Mouse (Mus musculus): ENCODE results near the gene Trex1.

The Trex1 gene

GRCm38 (mm10) chr9:109051651-109052489 lies 7.7 kb downstream of the Trex1 start:
- no peak for DNase-seq (ENCODE audit: low spot score)

GRCm38 (mm10) chr9:109051011-109051501 lies 8.5 kb downstream of the Trex1 start:
- DNase-seq (ENCODE audit: low spot score), result no peak

DNA sequence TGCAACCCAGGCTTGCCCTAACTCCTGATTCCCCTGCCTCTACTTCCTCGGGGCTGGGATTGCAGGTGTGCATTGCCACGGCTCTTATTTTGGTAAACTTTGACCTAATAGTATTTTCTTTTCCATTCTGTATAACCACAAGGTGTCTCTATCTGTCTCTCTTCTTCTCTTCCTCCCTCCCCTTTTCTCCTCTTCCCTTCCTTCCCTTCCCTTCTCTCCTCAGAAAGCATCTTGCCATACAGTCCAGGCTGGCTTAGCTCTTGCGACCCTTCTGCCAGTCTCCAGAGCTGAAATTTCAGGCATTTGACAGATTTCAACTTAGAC lies 8.9 kb downstream of the Trex1 start:
- no peak for DNase-seq (ENCODE audit: low spot score)

- DNase-seq (ENCODE audit: low spot score), result no peak
Observed at GRCm38 (mm10) chr9:109049996-109050673, 9.4 kb downstream of the Trex1 start.

DNA sequence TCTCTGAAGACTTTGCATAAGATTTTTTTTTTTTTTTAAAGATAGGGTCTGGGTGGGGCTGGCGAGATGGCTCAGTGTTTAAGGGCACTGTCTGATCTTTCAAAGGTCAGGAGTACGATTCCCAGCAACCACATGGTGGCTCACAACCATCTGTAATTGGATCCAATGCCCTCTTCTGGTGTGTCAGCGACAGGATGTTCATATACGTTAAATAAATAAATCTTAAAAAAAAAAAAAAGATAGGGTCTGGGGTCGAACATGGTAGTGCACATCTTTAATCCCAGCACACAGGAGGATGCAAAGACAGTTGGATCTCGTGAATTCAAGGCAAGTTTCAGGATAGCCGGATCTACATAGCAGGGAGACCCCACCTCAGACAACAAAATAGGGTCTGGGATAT lies 10.2 kb downstream of the Trex1 start:
- no peak for DNase-seq (ENCODE audit: low spot score)

GRCm38 (mm10) chr9:109046306-109046705 lies 13.2 kb downstream of the Trex1 start:
- peak; percentile 47 for DNase-seq (ENCODE audit: low spot score)

DNA sequence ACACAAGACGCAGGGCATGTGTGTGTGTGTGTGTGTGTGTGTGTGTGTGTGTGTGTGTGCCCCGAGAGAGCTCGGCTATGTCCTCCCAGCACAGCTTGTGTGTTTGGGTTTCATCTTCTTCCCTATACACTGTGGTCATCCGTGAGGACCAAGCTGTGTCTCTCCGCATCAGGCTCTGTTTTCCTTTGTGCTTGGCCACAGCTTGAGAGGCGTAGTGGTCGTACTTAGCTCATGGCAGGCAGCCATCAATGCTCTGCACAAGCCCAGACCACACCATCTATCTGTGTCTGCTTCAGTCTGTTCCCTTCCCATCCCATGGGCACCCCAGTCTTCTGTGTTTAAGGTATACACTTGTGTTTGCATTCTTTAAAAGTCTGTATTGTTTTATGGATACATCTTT lies 18.2 kb downstream of the Trex1 start:
- no peak for DNase-seq (ENCODE audit: low spot score)

DNA sequence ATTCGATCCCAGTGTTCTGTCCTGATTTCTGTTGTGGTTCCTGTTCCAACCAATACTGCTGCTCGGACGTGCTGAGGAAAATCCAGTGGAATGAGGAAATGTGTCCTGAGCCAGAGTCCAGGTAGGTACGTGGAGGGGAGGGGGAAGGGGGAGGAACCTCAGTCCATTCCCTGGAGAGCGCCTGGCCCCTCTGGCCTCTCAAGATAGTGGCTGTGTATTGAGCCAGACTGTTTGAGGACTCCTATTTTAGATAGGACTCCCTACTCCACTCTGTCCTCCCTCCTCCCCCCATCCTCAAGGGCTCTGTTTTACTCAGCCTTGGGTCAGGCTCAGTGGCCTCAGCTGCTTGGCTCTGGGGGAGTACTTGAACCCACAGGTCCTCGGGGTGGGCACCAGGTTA lies 18.6 kb downstream of the Trex1 start:
- DNase-seq (ENCODE audit: low spot score), result no peak

GRCm38 (mm10) chr9:109040216-109040615 lies 19.3 kb downstream of the Trex1 start:
- no peak for DNase-seq (ENCODE audit: low spot score)

DNA sequence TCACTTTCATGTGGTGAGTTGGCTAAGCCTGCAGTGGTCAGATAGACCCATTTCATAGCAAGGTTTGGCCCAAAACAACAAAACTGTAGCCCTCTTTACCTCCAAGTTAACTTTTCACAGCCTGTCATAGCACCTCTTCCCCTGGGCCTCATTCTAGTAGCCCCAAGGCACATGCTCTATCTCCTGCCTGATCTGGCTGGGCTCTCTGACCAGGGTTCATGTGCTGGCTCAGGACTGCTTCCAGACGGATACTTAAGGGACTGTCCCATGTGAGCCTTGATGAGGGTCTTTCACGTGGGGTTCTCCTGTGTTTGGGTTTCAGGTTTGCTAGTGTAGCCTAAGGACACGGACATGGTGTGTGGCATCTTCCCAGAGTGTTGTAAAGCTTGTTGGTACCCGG lies 19.9 kb downstream of the Trex1 start:
- DNase-seq (ENCODE audit: low spot score), result no peak

GRCm38 (mm10) chr9:109038901-109039364 lies 20.6 kb downstream of the Trex1 start:
- peak; percentile 51 for DNase-seq (ENCODE audit: low spot score)

GRCm38 (mm10) chr9:109038086-109038895 lies 21.2 kb downstream of the Trex1 start, which contains the start of gene Shisa5:
Shisa5 (plus strand) TSS chr9:109038565.
- peak; percentile 84 for DNase-seq (ENCODE audit: low spot score)

GRCm38 (mm10) chr9:109032435-109032834 lies 27.1 kb downstream of the Trex1 start:
- DNase-seq (ENCODE audit: low spot score), result no peak

DNA sequence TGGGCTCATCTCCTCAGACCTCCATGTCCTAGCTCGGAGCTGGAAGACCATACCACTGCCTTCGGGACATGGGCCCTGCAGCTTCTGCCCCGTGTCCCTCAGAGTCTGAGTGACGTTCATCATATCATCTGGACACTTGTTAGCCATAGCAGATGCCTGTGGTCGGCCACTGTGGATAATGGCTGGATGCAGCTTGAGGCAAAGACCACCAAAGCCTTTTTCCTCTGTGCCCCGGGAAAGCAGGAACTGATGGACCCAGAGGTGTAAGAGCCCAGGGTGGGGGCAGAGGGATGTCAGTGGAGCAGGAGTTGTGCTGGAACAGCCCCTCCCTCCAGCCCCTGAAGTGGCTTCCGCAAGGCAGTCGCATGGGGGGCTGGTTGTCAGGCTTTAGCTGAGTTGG lies 27.8 kb downstream of the Trex1 start:
- no peak for DNase-seq (ENCODE audit: low spot score)

DNA sequence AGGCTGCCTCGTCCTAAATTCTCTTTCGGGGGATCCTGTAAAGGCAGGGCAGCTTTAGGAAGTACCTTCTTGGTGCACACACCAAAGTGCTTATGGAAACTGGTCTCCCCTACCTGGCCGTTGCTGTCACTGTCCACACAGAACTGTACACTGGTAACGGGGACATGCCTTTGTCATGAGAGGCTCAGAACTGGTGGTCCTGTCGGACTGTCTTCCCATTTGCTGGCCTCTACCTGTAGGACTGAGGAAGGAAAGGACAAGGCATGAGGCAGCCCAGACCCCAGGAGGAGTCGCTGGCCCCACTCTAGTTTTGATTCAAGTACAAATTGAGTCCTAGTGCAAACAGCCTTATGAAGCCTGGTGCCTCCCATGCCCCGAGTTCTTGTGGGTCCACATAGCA lies 28.5 kb downstream of the Trex1 start:
- DNase-seq (ENCODE audit: low spot score), result no peak

DNA sequence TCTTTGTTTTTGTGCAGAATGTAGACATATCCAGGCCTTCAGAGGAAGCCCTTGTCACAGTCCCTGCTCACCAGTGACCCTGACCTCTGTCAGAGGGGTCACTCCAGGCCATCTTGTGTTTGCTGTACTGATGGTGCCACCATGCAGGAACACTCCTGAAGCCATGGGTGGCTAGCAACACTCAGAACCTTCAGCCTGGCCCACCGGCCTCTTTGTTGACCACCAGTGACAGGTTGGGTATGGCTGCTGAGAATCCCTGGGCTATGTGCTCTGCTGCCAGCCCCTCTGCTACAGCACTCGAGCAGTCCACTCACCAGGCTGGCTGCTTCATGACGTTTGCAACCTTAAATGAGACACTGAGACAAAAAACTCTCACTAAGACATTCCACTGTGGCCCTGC lies 29.2 kb downstream of the Trex1 start:
- DNase-seq (ENCODE audit: low spot score), result no peak

- DNase-seq (ENCODE audit: low spot score), result no peak
Observed at GRCm38 (mm10) chr9:109028919-109029318, 30.6 kb downstream of the Trex1 start.

GRCm38 (mm10) chr9:109028421-109028820 lies 31.1 kb downstream of the Trex1 start:
- DNase-seq (ENCODE audit: low spot score), result no peak

DNA sequence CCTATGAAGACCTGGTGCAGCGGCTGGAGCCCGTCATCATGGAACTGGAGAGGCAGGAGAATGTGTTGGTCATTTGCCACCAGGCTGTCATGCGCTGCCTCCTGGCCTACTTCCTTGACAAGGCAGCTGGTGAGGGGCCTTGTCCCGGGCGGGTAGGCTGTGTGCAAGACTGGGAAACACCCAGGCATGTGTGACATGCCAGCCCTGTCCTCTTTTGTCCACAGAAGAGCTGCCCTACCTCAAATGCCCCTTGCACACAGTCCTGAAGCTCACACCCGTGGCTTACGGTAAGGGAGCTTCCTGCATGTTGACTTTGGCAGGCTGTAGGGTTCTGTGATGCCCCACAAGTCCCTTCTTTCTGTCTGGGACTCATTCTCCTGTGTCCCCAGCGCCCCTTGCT lies 32.0 kb downstream of the Trex1 start:
- DNase-seq (ENCODE audit: low spot score), result no peak

GRCm38 (mm10) chr9:109022866-109023685 lies 36.5 kb downstream of the Trex1 start:
- DNase-seq (ENCODE audit: low spot score), result peak; percentile 2

DNA sequence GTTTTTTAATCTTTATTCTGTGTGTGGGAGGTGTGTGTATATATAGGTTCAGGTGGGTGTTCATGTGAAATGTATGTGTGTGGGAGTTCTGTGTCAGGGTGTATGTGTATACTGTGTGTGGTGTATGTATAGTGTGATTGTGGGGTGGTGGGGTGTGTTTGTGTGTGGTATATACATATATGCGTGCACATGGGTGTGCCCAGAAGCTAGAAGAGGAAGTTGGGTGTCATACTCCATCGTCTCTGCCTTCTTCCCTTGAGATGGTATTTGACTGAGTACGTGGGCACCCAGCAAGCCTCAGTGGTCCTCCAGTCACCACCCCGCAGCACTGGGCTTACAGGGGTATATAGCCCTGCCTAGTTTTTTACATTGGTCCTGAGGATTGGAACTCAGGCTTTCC lies 38.1 kb downstream of the Trex1 start:
- DNase-seq (ENCODE audit: low spot score), result peak; percentile 1
